Mouse (Mus musculus): ENCODE results near the gene Itpripl2. TPM values are rescaled to one million over a fixed set of nuclear protein-coding genes. Genes with fewer than 3 reads are reported as not detected.
A peak's percentile ranks its signal among the peaks of the same experiment; 100 is the strongest.

Gene Itpripl2
- polyA plus RNA-seq, 1 experiment from 2014 or later, result 4.1 TPM

DNA sequence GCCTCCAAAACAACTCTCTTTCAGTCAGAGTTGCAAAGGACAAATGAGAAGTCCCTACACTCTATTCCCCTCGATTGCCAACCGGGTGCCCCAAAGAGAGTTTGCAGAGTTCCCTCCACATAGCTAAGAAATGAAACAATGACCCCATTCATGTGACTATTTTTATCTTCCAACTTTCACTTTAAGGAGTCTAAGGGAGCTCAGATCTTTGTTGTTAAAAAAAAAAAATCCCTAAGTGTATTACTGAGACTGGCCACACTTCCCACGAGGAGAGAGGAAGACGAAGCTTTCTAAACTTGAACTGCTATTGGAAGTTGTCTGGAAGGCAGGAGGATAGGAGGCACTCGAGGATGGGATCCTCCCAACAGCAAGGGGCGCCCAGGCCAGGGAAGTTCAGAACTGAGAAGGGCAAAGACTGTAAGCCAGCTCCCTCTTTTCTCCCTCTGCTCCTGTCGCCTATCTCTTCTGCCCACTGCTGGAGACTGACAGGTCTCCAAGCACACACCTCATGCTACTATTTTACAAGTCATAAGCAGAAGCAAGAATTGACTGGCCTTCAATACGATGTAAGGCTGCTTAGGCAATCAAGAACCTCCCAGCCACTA is 3.6 kb downstream of the Itpripl2 start:
- no peak for TF ChIP-seq CTCF (IDR thresholded peaks at IDR 0.05; ENCODE audit: low read depth)
- H3K4me3 ChIP-seq (ENCODE audit: low read depth, low read length), result 0 out of 2 replicates have a peak overlapping the region, but pooled peaks have one; percentile 1

DNA sequence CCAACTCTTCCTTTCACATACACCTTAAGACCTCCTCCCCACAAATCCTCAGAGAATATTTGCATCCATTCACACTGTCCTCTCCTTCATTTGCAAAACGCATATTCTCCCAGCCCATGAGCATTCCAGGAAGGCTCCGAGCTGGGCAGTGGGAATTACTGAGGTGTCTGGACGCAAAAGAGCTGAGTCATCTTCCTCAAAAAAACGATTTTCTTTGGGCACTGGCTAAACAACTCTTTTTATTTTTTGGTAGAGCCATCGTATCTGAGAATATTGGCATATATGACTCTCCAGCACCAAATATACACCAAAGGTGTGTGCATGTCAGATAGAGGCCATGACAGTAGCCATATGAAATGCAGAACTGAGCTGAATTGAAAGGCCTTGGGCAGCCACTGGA is 4.9 kb downstream of the Itpripl2 start:
- no peak overlapping the region for H3K27ac ChIP-seq (ENCODE audit: low read depth)
- no peak overlapping the region for H3K4me3 ChIP-seq (ENCODE audit: low read depth, low read length)
- DNase-seq (no peak), ATAC-seq (ENCODE audit: insufficient read depth) (no peak)
- H3K36me3 ChIP-seq (ENCODE audit: insufficient read depth), result peaks cover 19% of the 10 kb centered on the region
- H3K9ac ChIP-seq, result no peak overlapping the region
- peaks cover 28% of the 10 kb centered on the region for H3K4me1 ChIP-seq (ENCODE audit: insufficient read depth)
- no peak for TF ChIP-seq CTCF (IDR thresholded peaks at IDR 0.05; ENCODE audit: low read depth)
- no peak overlapping the region for H3K4me2 ChIP-seq
- peaks cover 10% of the 10 kb centered on the region; the same call in 1 of the 2 replicates for H3K27me3 ChIP-seq (ENCODE audit: insufficient read depth, low read length)
- no peaks in the 10 kb centered on the region for H3K9me3 ChIP-seq (ENCODE audit: low read depth, low read length)
- 57% methylated on average over 5 of the region's 5 CpGs for WGBS

More for the DNA sequence above, 3.6 kb downstream of the Itpripl2 start:
- 23% methylated on average over 8 of the region's 8 CpGs for WGBS
- Histone ChIP-seq H3K9me3 (ENCODE audit: low read depth, low read length) (no peaks in the 10 kb centered on the region), H3K9ac (no peak overlapping the region), H3K4me1 (ENCODE audit: insufficient read depth) (peaks cover 28% of the 10 kb centered on the region), H3K27me3 (ENCODE audit: insufficient read depth, low read length) (peaks cover 10% of the 10 kb centered on the region; the same call in 1 of the 2 replicates), H3K27ac (ENCODE audit: low read depth) (peak overlapping the region; percentile 51; the same call in 1 of the 2 replicates), H3K4me2 (peak overlapping the region; percentile 91), H3K36me3 (ENCODE audit: insufficient read depth) (peaks cover 19% of the 10 kb centered on the region)
- ATAC-seq (ENCODE audit: insufficient read depth), result no peak
- DNase-seq, result peak; percentile 31

DNA sequence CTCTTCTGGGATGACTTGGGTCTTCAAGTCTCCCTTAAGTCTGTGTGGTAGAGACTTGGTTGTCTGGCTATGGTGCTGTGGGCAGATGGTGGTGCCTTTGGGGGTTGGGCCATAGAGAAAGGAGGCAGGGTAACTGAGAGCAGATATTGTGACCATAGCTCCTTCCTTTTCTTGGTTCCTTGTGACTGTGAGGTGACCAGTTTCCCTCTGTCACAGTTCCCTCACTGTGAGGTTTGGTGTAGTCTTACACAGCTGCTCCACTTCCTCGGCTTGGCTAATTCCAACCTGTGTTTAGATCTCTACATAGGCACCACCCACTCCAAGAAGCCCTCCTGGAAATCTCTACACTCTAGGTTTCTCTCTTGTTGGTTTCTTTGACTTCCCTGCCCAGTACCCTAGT is 7.8 kb downstream of the Itpripl2 start:
- no peak for ATAC-seq (ENCODE audit: insufficient read depth)
- no peak overlapping the region for H3K27ac ChIP-seq (ENCODE audit: low read depth)
- no peak overlapping the region for H3K4me2 ChIP-seq
- H3K9ac ChIP-seq, result no peak overlapping the region
- H3K36me3 ChIP-seq (ENCODE audit: insufficient read depth), result peaks cover 4% of the 10 kb centered on the region; the same call in 1 of the 2 replicates
- no peak for TF ChIP-seq CTCF (IDR thresholded peaks at IDR 0.05; ENCODE audit: low read depth)
- no peaks in the 10 kb centered on the region for H3K9me3 ChIP-seq (ENCODE audit: low read depth, low read length)
- no peak for DNase-seq
- peaks cover 14% of the 10 kb centered on the region for H3K4me1 ChIP-seq (ENCODE audit: insufficient read depth)
- H3K4me3 ChIP-seq (ENCODE audit: low read depth, low read length), result no peak overlapping the region
- no peaks in the 10 kb centered on the region for H3K27me3 ChIP-seq (ENCODE audit: insufficient read depth, low read length)
- 69% methylated on average over 1 of the region's 1 CpGs for WGBS

DNA sequence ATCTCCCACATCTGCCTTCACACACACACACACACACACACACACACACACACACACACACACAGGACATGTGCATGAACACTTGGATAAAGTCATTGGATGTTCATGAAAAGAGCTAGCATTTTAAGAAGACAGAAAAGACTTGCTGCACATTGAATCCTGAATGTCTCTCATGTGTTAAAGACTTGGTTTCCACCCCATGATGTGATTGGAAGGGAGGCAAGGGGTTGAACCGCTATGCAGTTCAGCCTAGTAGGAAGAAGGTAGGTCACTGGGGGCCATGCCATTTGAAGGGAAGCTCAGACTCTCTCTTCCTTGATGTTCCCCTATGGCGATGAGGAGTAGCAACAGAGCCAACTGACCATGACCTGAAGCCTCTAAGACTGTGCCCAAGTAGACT is 9.8 kb downstream of the Itpripl2 start:
- H3K27ac ChIP-seq (ENCODE audit: low read depth), result no peak overlapping the region
- H3K36me3 ChIP-seq (ENCODE audit: insufficient read depth), result no peaks in the 10 kb centered on the region
- no peaks in the 10 kb centered on the region for H3K4me1 ChIP-seq (ENCODE audit: insufficient read depth)
- no peak for DNase-seq
- no peak overlapping the region for H3K4me2 ChIP-seq
- H3K9ac ChIP-seq, result no peak overlapping the region
- no peak for TF ChIP-seq CTCF (IDR thresholded peaks at IDR 0.05; ENCODE audit: low read depth)
- ATAC-seq (ENCODE audit: insufficient read depth), result no peak
- H3K9me3 ChIP-seq (ENCODE audit: low read depth, low read length), result no peaks in the 10 kb centered on the region
- H3K27me3 ChIP-seq (ENCODE audit: insufficient read depth, low read length), result no peaks in the 10 kb centered on the region
- 86% methylated on average over 2 of the region's 2 CpGs for WGBS
- H3K4me3 ChIP-seq (ENCODE audit: low read depth, low read length), result no peak overlapping the region

DNA sequence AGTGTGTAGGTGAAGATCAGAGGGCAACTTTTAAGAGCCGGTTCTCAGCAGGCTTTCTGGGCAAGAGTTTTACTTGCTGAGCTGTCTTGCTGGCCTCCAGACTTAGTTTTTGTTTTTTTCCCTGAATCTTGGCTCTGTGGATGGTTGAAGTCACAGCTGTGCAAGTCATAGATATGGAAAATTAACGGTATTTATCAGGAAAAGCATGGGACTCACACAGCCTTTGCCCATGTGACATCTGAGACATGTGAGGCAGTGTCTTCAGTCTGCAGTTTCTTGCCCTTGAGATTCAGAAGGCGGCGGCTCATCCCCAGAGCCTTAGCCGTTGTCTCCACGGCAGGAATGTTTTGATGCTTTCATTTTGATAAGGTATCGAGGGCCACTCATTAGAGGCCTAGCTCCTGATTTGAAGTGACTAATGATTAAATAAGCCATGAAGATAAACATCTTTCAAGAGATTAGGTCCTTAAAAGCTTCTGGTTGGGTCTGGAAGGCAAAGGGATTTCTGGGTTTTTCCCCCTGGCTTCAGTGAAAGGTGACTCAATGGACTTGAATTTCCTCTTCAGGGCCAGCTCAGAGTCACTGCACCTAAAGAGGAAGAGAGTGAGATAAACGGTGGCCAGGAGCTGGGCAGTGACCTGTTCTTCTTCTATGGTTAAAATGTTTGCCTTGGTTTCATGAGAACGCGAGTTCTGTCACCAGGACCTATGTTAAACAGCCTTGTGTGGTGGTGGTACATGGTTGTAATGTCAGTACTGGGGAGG is 10.5 kb downstream of the Itpripl2 start:
- H3K36me3 ChIP-seq (ENCODE audit: insufficient read depth), result no peaks in the 10 kb centered on the region
- ATAC-seq (ENCODE audit: insufficient read depth) (no peak), DNase-seq (no peak)
- no peak for TF ChIP-seq CTCF (IDR thresholded peaks at IDR 0.05; ENCODE audit: low read depth)
- no peaks in the 10 kb centered on the region for H3K27me3 ChIP-seq (ENCODE audit: insufficient read depth, low read length)
- no peaks in the 10 kb centered on the region for H3K9me3 ChIP-seq (ENCODE audit: low read depth, low read length)
- 44% methylated on average over 10 of the region's 10 CpGs for WGBS
- no peak overlapping the region for H3K4me2 ChIP-seq
- no peak overlapping the region for H3K4me3 ChIP-seq (ENCODE audit: low read depth, low read length)
- H3K9ac ChIP-seq, result no peak overlapping the region
- H3K4me1 ChIP-seq (ENCODE audit: insufficient read depth), result no peaks in the 10 kb centered on the region
- H3K27ac ChIP-seq (ENCODE audit: low read depth), result no peak overlapping the region

DNA sequence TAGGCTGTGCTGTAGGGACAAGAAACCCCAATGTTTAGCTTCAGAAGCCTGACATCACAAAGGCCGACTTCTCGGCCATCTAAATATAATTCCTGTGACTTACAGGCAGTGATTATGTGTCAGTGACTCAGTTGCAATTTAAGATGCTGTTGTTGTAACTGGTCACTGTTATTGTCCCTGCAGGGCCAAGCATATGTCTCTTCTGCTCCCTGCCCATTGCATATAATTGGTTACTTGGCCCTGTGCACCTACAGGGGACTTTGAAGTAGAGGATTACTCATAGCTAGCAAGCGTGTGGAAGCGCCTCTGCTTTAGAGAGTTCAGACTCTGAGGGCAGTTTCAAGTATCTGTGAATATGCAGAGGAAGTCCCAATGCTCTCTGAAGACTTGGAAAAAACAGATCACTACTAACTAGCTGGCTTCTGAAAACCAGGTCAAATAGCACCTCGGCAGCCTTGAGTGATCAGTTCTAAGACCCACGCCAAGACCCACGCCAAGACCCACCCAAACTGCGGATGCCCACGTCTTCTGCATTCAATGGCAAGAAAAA is 11.5 kb downstream of the Itpripl2 start:
- Histone ChIP-seq H3K9ac (no peak overlapping the region), H3K9me3 (ENCODE audit: low read depth, low read length) (no peaks in the 10 kb centered on the region), H3K36me3 (ENCODE audit: insufficient read depth) (no peaks in the 10 kb centered on the region), H3K27ac (ENCODE audit: low read depth) (no peak overlapping the region), H3K4me1 (ENCODE audit: insufficient read depth) (no peaks in the 10 kb centered on the region), H3K4me2 (no peak overlapping the region), H3K4me3 (ENCODE audit: low read depth, low read length) (no peak overlapping the region), H3K27me3 (ENCODE audit: insufficient read depth, low read length) (no peaks in the 10 kb centered on the region)
- no peak for DNase-seq
- no peak for ATAC-seq (ENCODE audit: insufficient read depth)
- TF ChIP-seq CTCF (IDR thresholded peaks at IDR 0.05; ENCODE audit: low read depth), result no peak
- 81% methylated on average over 9 of the region's 9 CpGs for WGBS

DNA sequence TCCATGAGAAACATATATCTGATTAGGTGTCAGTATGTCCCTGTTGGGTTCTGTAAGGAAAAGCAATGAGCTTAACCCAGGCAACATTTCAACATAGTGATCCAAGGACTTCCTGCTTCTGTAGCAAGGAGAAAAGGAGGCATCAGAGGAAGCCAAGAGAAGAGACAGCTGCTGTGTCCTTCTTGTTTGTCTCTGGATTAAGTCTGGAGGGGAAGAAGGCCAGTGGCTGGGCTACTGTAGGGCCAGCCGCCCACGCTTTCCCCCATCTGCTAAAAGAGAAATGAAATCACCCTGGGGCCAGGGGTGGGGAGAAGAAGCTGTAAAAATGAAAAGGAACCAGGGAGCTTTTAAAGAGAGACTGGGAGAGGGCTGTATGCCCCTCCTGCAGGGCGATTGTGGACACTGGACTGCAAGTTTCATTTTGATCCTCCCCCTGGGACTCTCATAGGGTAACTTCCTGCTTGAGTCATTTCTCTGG is 12.9 kb downstream of the Itpripl2 start:
- H3K4me3 ChIP-seq (ENCODE audit: low read depth, low read length), result no peak overlapping the region
- peaks cover 4% of the 10 kb centered on the region; the same call in 1 of the 2 replicates for H3K9me3 ChIP-seq (ENCODE audit: low read depth, low read length)
- H3K27ac ChIP-seq (ENCODE audit: low read depth), result peak overlapping the region; percentile 2; the same call in 1 of the 2 replicates
- H3K9ac ChIP-seq, result no peak overlapping the region
- H3K36me3 ChIP-seq (ENCODE audit: insufficient read depth), result no peaks in the 10 kb centered on the region
- 49% methylated on average over 3 of the region's 3 CpGs for WGBS
- no peaks in the 10 kb centered on the region for H3K27me3 ChIP-seq (ENCODE audit: insufficient read depth, low read length)
- H3K4me2 ChIP-seq, result no peak overlapping the region
- ATAC-seq (ENCODE audit: insufficient read depth), result peak; percentile 74
- DNase-seq, result peak; percentile 71
- no peaks in the 10 kb centered on the region for H3K4me1 ChIP-seq (ENCODE audit: insufficient read depth)
- no peak for TF ChIP-seq CTCF (IDR thresholded peaks at IDR 0.05; ENCODE audit: low read depth)

Data from lung, embryonic 14.5 days (tissue).